Mouse (Mus musculus) CH12.LX (cell line): Measurements from ENCODE around the gene A230050P20Rik.

Experiments
- CTCF ChIP-seq, 2 experiments: IDR thresholded peaks in 1 of 2; conservative IDR thresholded peaks in 1 of 2; 2 replicates each; pipeline ENCODE4 v1.5.1; 2011 to 2012; ENCODE audit warnings: low read depth in 2 of 2, low read length in 2 of 2, improper control_type of control experiment in 1 of 2, inconsistent platforms in 1 of 2, mild to moderate bottlenecking in 1 of 2, moderate library complexity in 1 of 2
- EP300 ChIP-seq: IDR thresholded peaks from 2 replicates; pipeline ENCODE4 v1.6.1; 2011; ENCODE audit warnings: low read length, improper control_type of control experiment
- KAT2A ChIP-seq: IDR thresholded peaks from 2 replicates; pipeline ENCODE4 v1.6.1; 2012; ENCODE audit warnings: low read length, improper control_type of control experiment, inconsistent platforms; ENCODE audit not compliant: insufficient replicate concordance
- MXI1 ChIP-seq: IDR thresholded peaks from 2 replicates; pipeline ENCODE4 v1.6.1; 2011; ENCODE audit warnings: mild to moderate bottlenecking, low read depth, low read length, improper control_type of control experiment
- POLR2A ChIP-seq: IDR thresholded peaks from 2 replicates; pipeline ENCODE4 v1.6.1; 2011; ENCODE audit warnings: low read depth, mild to moderate bottlenecking, improper control_type of control experiment, low read length
- ZC3H11A ChIP-seq: IDR thresholded peaks from 2 replicates; pipeline ENCODE4 v1.6.1; 2012; ENCODE audit warnings: low read depth, mild to moderate bottlenecking, inconsistent platforms, low read length, improper control_type of control experiment
- ZNF384 ChIP-seq: IDR thresholded peaks from 2 replicates; pipeline ENCODE4 v1.6.1; 2012; ENCODE audit warnings: low read depth, low read length, improper control_type of control experiment, inconsistent platforms

DNA sequence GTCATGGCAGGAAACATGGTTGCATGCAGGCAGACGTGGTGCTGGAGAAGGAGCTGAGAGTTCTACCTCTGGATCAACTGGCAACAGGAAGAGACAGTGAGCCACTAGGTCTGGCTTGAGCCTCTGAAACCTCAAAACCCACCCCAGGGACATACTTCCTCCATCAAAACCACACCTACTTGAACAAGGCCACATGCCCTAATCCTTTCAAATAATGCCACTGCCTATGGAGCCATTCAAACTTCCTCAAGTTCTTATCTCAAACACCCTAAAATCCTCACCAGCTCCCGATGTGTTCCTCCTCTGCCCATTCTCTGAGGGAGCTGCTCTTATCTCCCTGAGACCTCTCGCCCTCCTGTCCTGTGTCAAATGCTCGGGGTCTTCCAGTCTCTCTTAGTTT is 26.2 kb upstream of the A230050P20Rik start:
- TF ChIP-seq CTCF (conservative IDR thresholded peaks at IDR 0.05 in 1 of 2, IDR thresholded peaks at IDR 0.05 in 1 of 2; ENCODE audit: low read depth in 2 of 2, low read length in 2 of 2), result no peak
- TF ChIP-seq EP300, result no peak
- no peak for TF ChIP-seq MXI1
- no peak for TF ChIP-seq POLR2A
- TF ChIP-seq ZNF384, result no peak
- no peak for TF ChIP-seq KAT2A
- no peak for TF ChIP-seq ZC3H11A
